Mouse (Mus musculus) liver, adult (tissue): ENCODE measurements at regions not wholly inside any gene's neighbourhood (a gene's known extent, or its start where the extent isn't known, plus 50 kb on each side); places are given as distances from the start of the nearest gene placed in this dataset.

Source experiments
- GATA4 ChIP-seq: IDR thresholded peaks from 2 replicates; pipeline ENCODE4 v1.6.1; 2014; ENCODE audit warnings: mild to moderate bottlenecking, low read length; ENCODE audit not compliant: insufficient replicate concordance

GRCm38 (mm10) chr6:59556668-59557310 lies 130.7 kb upstream of the Gprin3 start:
- peak; percentile 35; the same call in 1 of the 2 replicates for TF ChIP-seq GATA4

DNA sequence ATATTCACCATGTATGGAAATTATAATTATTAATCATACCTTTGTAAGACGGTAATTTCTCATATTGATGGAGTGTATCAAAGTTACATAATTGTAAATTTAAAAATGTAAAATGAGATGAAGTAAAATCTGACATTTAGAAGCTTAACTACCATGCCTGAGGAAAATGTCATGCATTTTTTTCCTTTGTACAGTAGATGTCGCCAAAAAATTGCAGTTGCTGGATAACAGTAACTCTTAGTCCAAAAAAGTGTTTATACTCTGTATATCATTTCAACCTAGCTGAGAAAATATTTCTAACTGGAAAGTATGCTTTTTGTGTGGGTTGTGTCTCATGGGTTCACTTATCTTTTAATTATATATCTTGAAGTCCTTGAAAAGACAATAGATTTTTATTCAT lies 110.9 kb upstream of the Gprin3 start:
- no peak for TF ChIP-seq GATA4

DNA sequence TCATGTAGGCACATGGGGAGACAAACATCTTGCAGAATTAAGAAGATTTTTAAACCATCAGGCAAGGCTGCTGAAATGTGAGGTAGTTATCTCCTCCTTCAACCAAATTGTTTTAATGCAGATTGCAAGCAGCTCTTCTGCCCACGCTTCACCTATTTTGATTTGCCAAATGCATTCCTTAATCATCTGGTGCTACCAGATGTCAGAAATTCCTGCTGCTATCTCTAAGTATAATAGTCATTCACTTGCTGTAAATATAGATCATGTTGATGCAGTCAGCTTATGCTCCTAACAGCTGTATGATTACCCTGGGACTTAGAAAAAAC lies 98.8 kb upstream of the Gprin3 start:
- TF ChIP-seq GATA4, result no peak

DNA sequence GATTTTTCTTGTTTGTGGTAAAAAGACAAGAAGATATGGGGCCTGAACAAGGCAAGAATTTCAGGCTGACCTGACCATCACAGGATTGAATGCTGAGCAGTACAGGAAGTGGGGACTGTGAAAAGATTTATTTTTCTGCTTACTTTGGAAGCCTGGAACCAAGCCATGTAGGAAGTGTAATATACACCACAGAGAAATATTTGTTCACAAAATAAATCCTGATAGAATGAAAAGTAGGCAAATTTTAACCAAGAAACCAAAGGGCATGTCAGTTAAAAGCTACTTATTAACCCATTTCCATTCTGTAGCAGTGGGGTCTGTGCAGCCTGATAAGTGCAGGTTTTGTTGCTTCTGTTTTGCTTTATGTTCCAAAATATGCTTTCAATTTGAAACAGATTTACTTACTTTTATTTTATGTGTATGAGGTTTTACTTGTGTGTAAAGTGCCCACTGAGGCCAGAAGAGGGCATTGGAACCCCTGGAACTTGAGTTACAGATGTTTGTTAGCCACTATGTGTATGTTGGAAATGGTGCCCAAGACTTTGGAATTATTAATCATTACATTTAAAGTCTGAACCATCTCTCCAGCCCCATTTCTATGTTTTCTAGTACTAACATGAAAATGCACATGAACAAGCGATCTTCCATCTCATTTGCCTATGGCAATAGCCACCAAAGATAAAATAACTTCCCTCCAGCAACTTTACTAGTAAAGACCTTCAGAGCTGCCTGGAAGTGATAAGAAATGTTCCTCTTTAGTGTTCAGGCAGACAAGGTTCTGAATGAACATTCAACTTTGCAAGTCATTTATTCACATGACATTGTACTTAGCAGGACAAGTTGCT lies 98.2 kb upstream of the Gprin3 start:
- no peak for TF ChIP-seq GATA4

- no peak for TF ChIP-seq GATA4
Measured at GRCm38 (mm10) chr6:59522960-59523359, 96.9 kb upstream of the Gprin3 start.

GRCm38 (mm10) chr6:59500818-59501217 lies 74.7 kb upstream of the Gprin3 start:
- TF ChIP-seq GATA4, result no peak

GRCm38 (mm10) chr6:59498800-59499199 lies 72.7 kb upstream of the Gprin3 start:
- TF ChIP-seq GATA4, result no peak

- no peak for TF ChIP-seq GATA4
Measured at GRCm38 (mm10) chr6:59498079-59498478, 72.0 kb upstream of the Gprin3 start.

- TF ChIP-seq GATA4, result no peak
Measured at GRCm38 (mm10) chr6:59489001-59489575, 63.0 kb upstream of the Gprin3 start.

- no peak for TF ChIP-seq GATA4
Measured at GRCm38 (mm10) chr6:59488386-59488785, 62.3 kb upstream of the Gprin3 start.

DNA sequence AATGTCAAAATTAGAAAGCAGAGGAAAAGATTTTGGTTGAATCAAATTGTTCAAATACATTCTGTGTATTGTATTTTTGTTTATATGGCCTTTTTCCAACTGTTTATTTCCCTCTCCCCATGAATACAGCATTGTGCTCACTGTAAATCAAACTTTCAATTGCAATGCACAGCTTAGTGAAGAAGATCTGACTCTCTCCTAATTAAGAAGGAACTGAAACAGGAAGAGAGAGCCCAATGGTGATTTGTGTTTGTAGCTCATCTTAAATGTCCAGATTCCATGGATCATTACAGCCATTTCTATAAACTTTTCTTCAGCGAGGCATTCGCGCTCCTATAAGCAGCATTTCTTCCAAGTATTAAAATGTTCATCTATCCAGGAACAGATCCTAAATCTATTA lies 57.9 kb upstream of the Gprin3 start:
- TF ChIP-seq GATA4, result no peak

DNA sequence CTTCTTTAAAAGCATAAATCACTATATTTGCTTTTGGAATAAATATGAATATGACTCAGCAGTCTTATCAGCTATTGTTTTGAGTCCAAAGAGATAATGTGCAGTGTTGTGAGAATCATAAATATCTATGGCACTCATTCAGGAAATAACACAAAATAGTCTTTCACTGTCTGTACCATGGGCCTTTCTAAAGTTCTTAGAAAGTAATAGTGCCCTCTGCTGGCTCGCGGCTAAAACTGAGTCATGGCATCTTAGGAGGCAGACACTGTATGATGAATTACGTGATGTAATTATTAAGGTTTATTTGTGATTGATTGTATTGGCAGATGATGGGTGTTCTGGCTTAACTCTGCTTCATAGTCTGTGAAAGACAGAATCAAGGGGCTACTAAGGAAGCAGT lies 57.5 kb upstream of the Gprin3 start:
- TF ChIP-seq GATA4, result no peak
